Mouse (Mus musculus): ENCODE results near the gene Magea8. TPM values are rescaled to one million over a fixed set of nuclear protein-coding genes. Genes with fewer than 3 reads are reported as not detected.

The Magea8 gene
- polyA plus RNA-seq (2012; ENCODE audit: low replicate concordance): not detected in 2 replicates

DNA sequence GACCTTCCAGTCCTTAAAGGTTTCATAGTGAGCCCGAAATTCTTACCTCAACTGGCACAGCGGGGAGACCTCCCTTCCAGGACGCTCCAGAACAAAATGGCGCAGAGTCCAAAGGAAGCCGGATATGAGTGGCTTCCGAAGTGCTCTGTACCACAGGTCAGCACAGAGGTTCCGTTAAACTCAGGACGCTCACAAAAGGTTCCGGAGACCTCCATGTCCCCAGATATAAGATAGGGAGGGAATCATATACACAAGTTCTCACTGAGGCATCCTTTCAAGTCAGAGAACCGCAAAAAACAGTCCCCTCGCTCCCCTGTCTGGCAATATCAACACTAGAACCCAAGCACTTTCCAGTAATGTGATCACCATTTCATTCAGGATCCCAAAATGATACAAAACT is at the start of gene Magea8:
Gene Magea8, minus strand, starts transcription at position 101 of the 400 bp plus-strand sequence.

DNA sequence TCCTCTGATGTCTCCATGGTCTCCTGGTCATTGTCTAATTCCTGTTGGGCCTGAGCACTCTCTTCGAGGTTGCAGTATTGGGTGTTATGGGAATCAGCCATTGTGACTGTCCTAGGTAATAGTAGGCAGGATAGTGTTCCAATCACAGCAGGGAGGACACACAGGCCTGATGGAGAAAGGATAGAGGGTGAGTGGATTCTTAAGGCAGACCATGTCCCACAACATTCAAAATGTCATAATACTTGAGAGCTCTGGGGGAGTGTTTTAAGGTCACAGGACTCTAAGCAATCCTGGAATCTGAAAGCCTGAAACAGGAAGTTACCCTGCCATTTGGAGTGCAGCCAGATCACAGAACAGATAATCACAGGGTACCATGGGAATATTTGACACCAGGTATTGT is 46.2 kb downstream of the Magea8 start, which contains the start of gene Magea3:
Gene Magea3, minus strand, starts transcription at position 101 of the 400 bp plus-strand sequence.

DNA sequence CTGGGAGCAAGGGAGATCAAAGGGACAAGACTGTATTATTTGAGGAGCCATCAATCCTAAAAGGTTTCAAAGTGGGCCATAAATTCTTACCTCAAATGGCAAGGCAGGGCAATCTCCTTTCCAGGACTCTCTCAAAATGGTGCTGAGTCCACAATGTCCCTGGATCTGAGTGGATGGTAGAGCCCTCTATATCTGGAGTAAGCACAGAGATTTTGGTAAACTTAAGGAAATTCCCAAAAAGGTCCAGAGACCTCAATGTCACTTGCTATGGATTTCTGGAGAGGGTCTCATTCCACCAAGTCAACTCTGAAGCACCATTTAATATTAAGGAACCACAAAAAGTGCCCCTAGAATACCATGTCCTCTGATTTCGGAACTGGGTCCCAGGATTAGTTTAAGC is 59.8 kb downstream of the Magea8 start, which contains the start of gene Magea6:
Gene Magea6, minus strand, starts transcription at position 101 of the 400 bp plus-strand sequence.

Other genes with a start within 250 kb of the Magea8 start
- not detected in 2 replicates for gene Cldn34b1, start 105.6 kb downstream of the Magea8 start, polyA plus RNA-seq (2012; ENCODE audit: low replicate concordance)
- not detected in 2 replicates for gene Magea6, start 59.9 kb downstream of the Magea8 start, polyA plus RNA-seq (2012; ENCODE audit: low replicate concordance)
- gene Magea3, start 46.3 kb downstream of the Magea8 start, polyA plus RNA-seq (2012; ENCODE audit: low replicate concordance): not detected in 2 replicates
- gene Magea5, start 67.3 kb upstream of the Magea8 start, polyA plus RNA-seq (2012; ENCODE audit: low replicate concordance): not detected in 2 replicates
- not detected in 2 replicates for gene Magea1, start 93.9 kb upstream of the Magea8 start, polyA plus RNA-seq (2012; ENCODE audit: low replicate concordance)
- gene Magea2, start 97.8 kb upstream of the Magea8 start, polyA plus RNA-seq (2012; ENCODE audit: low replicate concordance): not detected in 2 replicates
- gene Cldn34b2, start 132.6 kb upstream of the Magea8 start, polyA plus RNA-seq (2012; ENCODE audit: low replicate concordance): not detected in 2 replicates
- 7.3 and 22.6 TPM in 2 replicates for gene Sat1, start 220.6 kb upstream of the Magea8 start, polyA plus RNA-seq (2012; ENCODE audit: low replicate concordance)